Mouse (Mus musculus) midbrain, embryonic 16.5 days (tissue): Measurements from ENCODE around the gene Tet1. TPM values are rescaled to one million over a fixed set of nuclear protein-coding genes. Genes with fewer than 3 reads are reported as not detected.

Experiments
- ATAC-seq: fragments of 200-750 bp; cut with Nextera tagmentation; 2 replicates; pipeline ENCODE4 v1.8.0; 2017; ENCODE audit warnings: moderate TSS enrichment
- H3K27ac ChIP-seq: fragments of 300-500 bp; sonication (generic); 2 replicates; pipeline ENCODE4 v1.5.1; 2014; ENCODE audit warnings: mild to moderate bottlenecking, low read length, mixed read lengths
- H3K27me3 ChIP-seq: fragments of 300-500 bp; sonication (generic); 2 replicates; pipeline ENCODE4 v1.6.1; 2014; ENCODE audit warnings: low read depth, low read length, mixed read lengths; ENCODE audit not compliant: control insufficient read depth, insufficient read depth
- H3K36me3 ChIP-seq: fragments of 300-500 bp; sonication (generic); 2 replicates; pipeline ENCODE4 v1.6.1; 2014; ENCODE audit warnings: mild to moderate bottlenecking, low read length, moderate library complexity, mixed read lengths; ENCODE audit not compliant: control insufficient read depth, insufficient read depth
- H3K4me1 ChIP-seq: fragments of 300-500 bp; sonication (generic); 2 replicates; pipeline ENCODE4 v1.6.1; 2014; ENCODE audit warnings: mild to moderate bottlenecking, low read length, mixed read lengths; ENCODE audit not compliant: control insufficient read depth, insufficient read depth
- H3K4me2 ChIP-seq: fragments of 300-500 bp; sonication (generic); 2 replicates; pipeline ENCODE4 v1.6.1; 2014; ENCODE audit warnings: mild to moderate bottlenecking, low read length, mixed read lengths
- H3K4me3 ChIP-seq: fragments of 300-500 bp; sonication (generic); 2 replicates; pipeline ENCODE4 v1.5.1; 2014; ENCODE audit warnings: low read depth, mild to moderate bottlenecking, low read length, moderate library complexity, mixed read lengths
- H3K9ac ChIP-seq: fragments of 300-500 bp; sonication (generic); 2 replicates; pipeline ENCODE4 v1.6.1; 2014; ENCODE audit warnings: low read depth, low read length, mixed read lengths
- H3K9me3 ChIP-seq: fragments of 300-500 bp; sonication (generic); replicated peaks from 2 replicates; pipeline ENCODE4 v1.6.1; 2014; ENCODE audit warnings: mild to moderate bottlenecking, low read length, mixed read lengths; ENCODE audit not compliant: control insufficient read depth, poor library complexity, severe bottlenecking
- WGBS: fragments of 180-500 bp; shearing (Covaris S2); extraction: QIAGEN DNeasy Blood & Tissue Kit; methylation state at CpG from one replicate; pipeline ENCODE4 v1.1.7; 2014; 5-methylcytosine and 5-hydroxymethylcytosine counted together
- polyA plus RNA-seq: library from polyadenylated mRNA; unstranded; fragments of >200 nt; fragmentation: Nextera tagmentation; extraction: Ambion mirVana; gene quantifications from 2 replicates; pipeline ENCODE4 v1.2.1, GENCODE M21; 2015

Gene Tet1
- polyA plus RNA-seq, 1 experiment from 2014 or later: 42.4 TPM

GRCm38 (mm10) chr10:62847069-62847626 lies 61.6 kb downstream of the Tet1 start:
- H3K9me3 ChIP-seq: no peaks in the 10 kb centered on the region
- H3K36me3 ChIP-seq: no peaks in the 10 kb centered on the region
- H3K4me1 ChIP-seq: no peaks in the 10 kb centered on the region
- H3K4me2 ChIP-seq: no peak overlapping the region
- 0 out of 2 replicates have a peak, but pooled peaks have one; percentile 42 for ATAC-seq
- no peak overlapping the region for H3K4me3 ChIP-seq
- no peaks in the 10 kb centered on the region for H3K27me3 ChIP-seq
- H3K9ac ChIP-seq: no peak overlapping the region
- no peak overlapping the region for H3K27ac ChIP-seq
- 74% methylated on average over 12 of the region's 12 CpGs for WGBS

GRCm38 (mm10) chr10:62843787-62844491 lies 64.9 kb downstream of the Tet1 start:
- Histone ChIP-seq H3K9me3 (no peaks in the 10 kb centered on the region), H3K4me3 (no peak overlapping the region), H3K27ac (no peak overlapping the region), H3K36me3 (peaks cover 9% of the 10 kb centered on the region), H3K4me2 (no peak overlapping the region), H3K4me1 (no peaks in the 10 kb centered on the region), H3K27me3 (no peaks in the 10 kb centered on the region), H3K9ac (no peak overlapping the region)
- ATAC-seq: no peak
- WGBS: 86% methylated on average over 9 of the region's 9 CpGs

DNA sequence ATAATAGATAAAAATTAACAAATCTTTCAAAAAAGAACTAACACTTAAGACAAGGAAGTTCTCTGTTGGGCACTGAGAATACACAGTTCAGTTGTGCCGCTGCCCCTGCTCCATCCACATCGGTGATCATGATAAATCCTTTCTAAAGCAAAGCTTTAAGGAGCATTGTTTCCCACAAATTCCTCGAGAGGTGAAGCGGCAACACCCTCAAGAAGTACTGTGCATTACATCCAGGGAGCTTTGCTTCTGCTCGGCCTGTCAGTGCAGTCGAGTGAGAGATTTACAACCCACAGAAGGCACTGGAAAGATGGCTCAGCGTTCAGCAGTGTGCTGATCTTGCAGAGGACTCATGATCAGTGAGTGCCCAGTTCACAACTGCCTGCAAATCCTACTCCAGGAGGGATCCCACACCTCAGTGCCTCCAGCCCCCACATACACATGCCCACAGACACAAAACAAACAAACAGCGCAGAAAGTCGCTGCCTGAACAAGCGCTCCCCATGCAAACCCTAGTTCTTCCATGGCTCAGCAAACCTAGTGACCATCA lies 66.8 kb downstream of the Tet1 start:
- H3K9me3 ChIP-seq: no peaks in the 10 kb centered on the region
- no peak overlapping the region for H3K4me3 ChIP-seq
- H3K9ac ChIP-seq: no peak overlapping the region
- H3K27ac ChIP-seq: no peak overlapping the region
- H3K36me3 ChIP-seq: peaks cover 23% of the 10 kb centered on the region
- no peaks in the 10 kb centered on the region for H3K4me1 ChIP-seq
- WGBS: 64% methylated on average over 10 of the region's 10 CpGs
- no peak overlapping the region for H3K4me2 ChIP-seq
- ATAC-seq: no peak
- H3K27me3 ChIP-seq: no peaks in the 10 kb centered on the region

- H3K4me2 ChIP-seq: no peak overlapping the region
- H3K4me1 ChIP-seq: no peaks in the 10 kb centered on the region
- WGBS: 99% methylated on average over 7 of the region's 7 CpGs
- no peak for ATAC-seq
- H3K27me3 ChIP-seq: no peaks in the 10 kb centered on the region
- no peaks in the 10 kb centered on the region for H3K9me3 ChIP-seq
- H3K27ac ChIP-seq: no peak overlapping the region
- no peak overlapping the region for H3K4me3 ChIP-seq
- H3K36me3 ChIP-seq: peaks cover 23% of the 10 kb centered on the region
- no peak overlapping the region for H3K9ac ChIP-seq
Measured at GRCm38 (mm10) chr10:62840687-62841086, 68.1 kb downstream of the Tet1 start.

DNA sequence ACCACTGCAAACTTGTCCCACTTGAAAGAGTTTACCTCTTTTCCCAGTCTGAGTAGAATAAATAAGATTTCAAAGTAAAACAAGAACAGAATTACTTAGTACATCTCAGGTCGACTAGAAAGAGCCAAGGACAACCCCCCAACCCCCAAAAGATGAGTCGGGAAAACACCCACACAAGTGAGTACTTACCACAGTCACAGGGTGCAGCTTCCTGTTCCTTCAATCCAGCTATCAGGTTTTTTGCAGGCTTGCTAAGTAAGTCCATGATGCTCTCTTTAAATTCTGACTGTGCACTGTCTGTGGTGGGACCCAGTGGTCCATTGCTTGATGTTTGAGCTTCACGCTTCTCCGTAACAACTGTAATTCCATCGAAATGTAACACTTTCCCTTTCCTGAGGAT lies 70.8 kb downstream of the Tet1 start:
- Histone ChIP-seq H3K4me1 (no peaks in the 10 kb centered on the region), H3K27ac (no peak overlapping the region), H3K4me3 (no peak overlapping the region), H3K4me2 (no peak overlapping the region), H3K27me3 (no peaks in the 10 kb centered on the region), H3K9me3 (no peaks in the 10 kb centered on the region), H3K9ac (no peak overlapping the region), H3K36me3 (peaks cover 23% of the 10 kb centered on the region)
- 96% methylated on average over 5 of the region's 5 CpGs for WGBS
- no peak for ATAC-seq

DNA sequence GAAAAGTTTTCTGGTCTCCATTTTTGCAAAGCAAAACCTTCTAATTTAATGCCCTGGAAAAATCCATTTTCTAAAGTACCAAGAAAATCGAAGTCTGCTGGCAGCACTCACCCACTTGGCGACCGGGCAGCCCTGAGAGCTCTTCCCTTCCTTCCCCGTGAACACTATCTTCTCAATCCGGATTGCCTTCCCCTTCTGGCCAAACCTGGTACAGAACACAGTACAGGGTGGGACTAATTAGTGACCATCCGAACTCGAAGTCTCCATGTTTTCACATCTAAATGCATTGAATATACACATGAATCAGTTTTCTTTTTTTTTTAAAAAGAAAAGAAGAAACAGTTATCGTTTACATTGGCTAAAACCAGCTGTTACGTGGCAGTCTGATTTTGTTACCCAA lies 76.0 kb downstream of the Tet1 start:
- ATAC-seq: no peak
- Histone ChIP-seq H3K36me3 (peaks cover 6% of the 10 kb centered on the region), H3K27me3 (no peaks in the 10 kb centered on the region), H3K9me3 (no peaks in the 10 kb centered on the region), H3K4me3 (no peak overlapping the region), H3K4me1 (no peaks in the 10 kb centered on the region), H3K27ac (no peak overlapping the region), H3K9ac (no peak overlapping the region), H3K4me2 (no peak overlapping the region)
- 87% methylated on average over 9 of the region's 9 CpGs for WGBS

GRCm38 (mm10) chr10:62831546-62831945 lies 77.2 kb downstream of the Tet1 start:
- Histone ChIP-seq H3K4me1 (no peaks in the 10 kb centered on the region), H3K27ac (no peak overlapping the region), H3K4me2 (no peak overlapping the region), H3K27me3 (no peaks in the 10 kb centered on the region), H3K9ac (no peak overlapping the region), H3K36me3 (peaks cover 6% of the 10 kb centered on the region), H3K4me3 (no peak overlapping the region), H3K9me3 (no peaks in the 10 kb centered on the region)
- no peak for ATAC-seq
- 97% methylated on average over 2 of the region's 2 CpGs for WGBS

GRCm38 (mm10) chr10:62824474-62824873 lies 84.3 kb downstream of the Tet1 start:
- Histone ChIP-seq H3K4me3 (no peak overlapping the region), H3K4me2 (no peak overlapping the region), H3K9me3 (no peaks in the 10 kb centered on the region), H3K9ac (no peak overlapping the region), H3K4me1 (no peaks in the 10 kb centered on the region), H3K27ac (no peak overlapping the region), H3K36me3 (peaks cover 18% of the 10 kb centered on the region), H3K27me3 (no peaks in the 10 kb centered on the region)
- no peak for ATAC-seq
- WGBS: 83% methylated on average over 8 of the region's 8 CpGs

- Histone ChIP-seq H3K27ac (no peak overlapping the region), H3K9ac (no peak overlapping the region), H3K9me3 (no peaks in the 10 kb centered on the region), H3K36me3 (peaks cover 21% of the 10 kb centered on the region), H3K4me2 (no peak overlapping the region), H3K4me1 (no peaks in the 10 kb centered on the region), H3K4me3 (no peak overlapping the region), H3K27me3 (no peaks in the 10 kb centered on the region)
- ATAC-seq: no peak
- 81% methylated on average over 4 of the region's 4 CpGs for WGBS
Measured at GRCm38 (mm10) chr10:62823431-62823830, 85.4 kb downstream of the Tet1 start.
